Mouse (Mus musculus) cerebellum, adult 2 months (tissue): ENCODE results near the gene Rinl.

Experiments used
- CTCF ChIP-seq: fragments of 200-500 bp; IDR thresholded peaks from 2 replicates; pipeline ENCODE4 v1.5.1; 2011; ENCODE audit warnings: low read depth, mild to moderate bottlenecking, control low read depth, low read length, moderate library complexity, borderline replicate concordance; ENCODE audit not compliant: insufficient read depth
- POLR2A ChIP-seq: fragments of 200-500 bp; IDR thresholded peaks from 2 replicates; pipeline ENCODE4 v1.6.1; 2011; ENCODE audit warnings: low read length, control low read depth, borderline replicate concordance; ENCODE audit not compliant: insufficient read depth

GRCm38 (mm10) chr7:28758623-28759022, 30.1 kb upstream of the Rinl start:
- TF ChIP-seq CTCF: no peak
- no peak for TF ChIP-seq POLR2A
